Mouse (Mus musculus): ENCODE measurements around the gene Slx4. TPM values are rescaled to one million over a fixed set of nuclear protein-coding genes. Genes with fewer than 3 reads are reported as not detected.
"Not testable (repeated sequence)": the region's sequence is repeated elsewhere in the genome, so short reads cannot be mapped to it uniquely, and the experiment has no call there.

Gene Slx4
- total RNA-seq, 2 experiments from 2014 or later, result 10.8 to 14.6 TPM

DNA sequence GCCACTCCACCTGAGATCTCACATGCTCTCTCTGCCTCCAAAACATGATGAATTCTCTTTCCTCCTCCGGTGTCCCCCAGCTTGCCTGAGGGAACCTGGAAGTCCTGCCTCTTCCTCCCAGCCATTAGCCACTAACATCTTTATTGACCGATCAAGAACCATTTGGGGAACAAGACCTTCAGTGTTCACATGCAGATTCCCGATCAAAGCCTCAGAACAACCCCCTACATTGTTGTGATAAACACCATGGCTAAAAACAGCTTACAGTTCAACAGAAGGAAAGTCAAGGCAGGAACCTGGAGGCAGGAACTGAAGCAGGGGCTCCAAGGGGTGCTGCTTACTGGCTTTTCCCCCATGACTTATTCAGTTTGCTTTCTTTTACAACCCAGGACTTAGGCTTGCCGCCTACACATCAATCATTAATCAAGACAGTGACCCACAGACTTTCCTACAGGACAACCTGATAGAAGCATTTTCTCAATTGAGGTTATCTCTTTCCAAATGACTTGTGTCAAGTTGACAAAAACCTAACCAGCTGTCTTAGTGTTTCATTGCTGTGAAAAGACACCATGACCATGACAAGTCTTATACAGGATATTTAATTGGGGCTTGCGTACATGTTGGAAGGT, 10.6 kb upstream of the Slx4 start:
- intact Hi-C loops (cut with DNase I), result no loop called here

DNA sequence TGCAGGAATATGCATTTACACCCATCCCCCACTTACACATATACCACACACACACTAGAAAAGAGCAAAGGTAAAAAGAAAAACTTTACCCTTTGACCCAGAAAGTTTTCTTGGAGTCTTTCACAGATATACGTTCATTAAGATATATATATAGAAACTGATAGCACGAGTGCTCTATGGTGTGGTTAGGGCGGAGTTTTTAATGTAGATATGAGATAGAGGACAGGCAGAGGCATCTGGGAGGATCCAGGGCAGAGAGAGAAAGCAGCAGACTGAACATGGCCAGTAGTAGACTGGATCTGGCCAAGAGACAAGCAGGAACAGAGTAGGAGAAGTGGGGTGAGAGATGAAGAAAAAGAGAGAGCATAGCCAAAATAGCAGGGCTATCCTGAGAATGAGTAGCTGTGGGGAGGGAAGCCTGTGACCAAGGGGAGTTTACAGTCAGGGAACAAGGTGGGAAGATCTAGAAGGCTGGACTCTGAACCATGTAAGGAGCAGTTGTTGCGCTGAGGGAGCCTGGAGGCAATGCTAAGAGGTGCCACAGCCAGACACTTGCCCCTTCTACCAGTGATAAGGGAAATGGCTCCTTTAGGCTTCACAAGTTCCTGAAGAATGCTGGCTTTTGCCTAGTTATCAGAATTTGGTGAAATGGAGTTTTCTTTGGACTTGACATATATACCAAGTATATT, 9.5 kb upstream of the Slx4 start:
- intact Hi-C loops (cut with DNase I), result no loop called here
- no peak for DNase-seq

More for the DNA sequence above, 10.6 kb upstream of the Slx4 start:
- no peak for DNase-seq

DNA sequence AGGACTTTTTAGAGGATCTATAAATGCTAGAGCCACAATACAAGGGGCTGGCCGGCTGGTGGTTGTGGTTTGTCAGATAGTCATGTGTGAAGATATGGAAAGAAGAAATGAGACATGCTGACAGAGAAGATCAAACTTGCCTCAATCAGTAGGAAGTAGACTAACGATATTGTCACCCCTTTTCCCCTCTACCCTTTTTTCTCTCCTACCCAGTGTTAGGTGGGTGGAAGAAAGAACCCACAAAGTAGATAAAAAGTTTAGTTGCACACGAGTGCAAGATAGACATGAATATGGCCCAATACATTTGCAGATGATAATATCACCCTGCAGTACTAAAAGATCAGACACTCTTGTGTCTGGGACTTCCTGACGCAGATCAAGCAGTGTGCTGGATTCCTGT, 15.2 kb downstream of the Slx4 start:
- DNase-seq, result no peak
- intact Hi-C loops (cut with DNase I), result no loop called here

DNA sequence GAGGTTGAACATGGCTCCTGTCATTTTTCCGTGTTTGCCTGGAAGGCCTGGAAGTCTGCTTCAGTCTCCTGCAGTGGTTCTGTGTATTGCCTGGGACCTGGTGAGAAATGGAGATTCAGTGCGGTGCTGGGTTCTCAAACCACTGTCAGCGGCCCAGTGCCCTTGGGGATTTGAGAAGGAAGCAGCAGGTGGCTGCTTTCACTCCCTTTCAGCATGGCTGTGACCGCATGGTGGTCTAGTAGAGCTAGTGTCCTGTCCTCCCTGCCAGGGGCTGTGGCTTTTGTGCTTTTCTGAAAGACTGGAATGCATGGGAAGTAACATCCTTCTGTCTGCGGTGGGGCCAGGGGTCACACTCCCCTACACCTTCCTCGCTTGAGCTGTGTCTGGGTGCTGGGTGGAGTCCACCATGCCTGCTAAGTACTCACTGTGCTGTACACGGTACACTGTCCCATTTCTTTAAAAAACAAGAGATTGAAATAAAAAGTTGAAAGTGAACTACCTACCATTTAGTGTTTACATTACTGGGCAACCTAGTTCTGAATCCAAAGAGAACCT, 20.3 kb downstream of the Slx4 start:
- intact Hi-C loops (cut with DNase I), result no loop called here

DNA sequence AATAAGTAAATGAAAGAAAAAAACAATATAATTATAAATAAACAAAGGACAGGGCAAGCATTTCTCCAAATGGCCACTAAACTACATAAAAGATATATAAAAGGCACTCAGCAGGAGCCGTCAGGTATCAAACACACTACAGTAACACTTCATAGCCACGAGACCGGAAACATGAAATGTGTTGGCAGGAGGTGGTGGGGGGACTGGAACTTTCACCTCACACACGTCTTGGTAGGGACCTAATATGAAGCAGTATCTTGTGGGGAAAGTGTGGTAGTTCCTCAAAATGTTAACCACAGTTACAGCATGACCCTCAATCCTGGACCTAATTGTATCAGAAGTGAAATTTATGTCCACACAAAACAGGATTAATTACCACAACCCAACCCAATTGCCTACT, 21.4 kb downstream of the Slx4 start:
- no peak for DNase-seq
- intact Hi-C loops (cut with DNase I), result no loop called here

More for the DNA sequence above, 20.3 kb downstream of the Slx4 start:
- DNase-seq, result no peak

DNA sequence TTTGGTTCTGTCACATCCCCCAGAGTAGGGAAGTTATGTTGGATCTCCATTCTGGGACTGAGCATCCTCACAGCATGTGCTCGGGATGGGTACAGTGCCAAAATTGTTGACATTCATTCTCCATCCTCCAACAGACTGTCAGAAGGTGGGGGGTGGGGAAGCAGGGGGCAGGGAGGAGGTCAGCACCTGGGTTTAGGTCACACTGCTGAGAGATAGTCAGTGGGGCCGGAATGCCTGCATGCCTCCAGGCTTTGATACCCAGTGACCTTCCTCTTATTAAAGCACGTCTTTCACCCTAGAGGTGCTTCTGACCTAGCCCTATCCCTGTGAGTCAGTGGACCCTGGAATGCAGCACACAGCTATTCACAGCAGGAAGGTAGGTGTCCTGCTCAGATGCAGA, 26.9 kb downstream of the Slx4 start:
- intact Hi-C loops (cut with DNase I), result no loop called here
- DNase-seq, result no peak

DNA sequence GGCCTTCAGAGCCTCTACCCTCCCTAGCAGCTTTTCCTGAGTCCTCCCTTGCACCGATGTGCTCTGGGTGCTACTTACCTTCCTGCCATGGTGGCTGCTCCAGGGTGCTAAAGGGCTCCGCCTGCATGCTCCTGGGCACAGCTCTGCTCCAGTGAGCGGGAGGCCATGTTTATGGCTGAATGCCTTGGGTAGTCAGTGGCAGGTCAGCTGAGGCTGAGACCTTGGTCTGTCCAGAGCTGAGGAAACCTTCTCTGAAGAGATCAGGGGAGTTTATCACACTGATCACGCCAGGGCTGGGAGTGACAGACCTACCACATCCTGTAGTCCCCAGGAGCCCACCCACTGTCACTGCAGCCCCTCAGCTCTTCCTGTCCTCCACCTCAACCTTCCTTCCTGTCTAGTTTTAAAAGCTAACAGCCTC, 27.3 kb downstream of the Slx4 start, which contains the start of gene Nlrc3:
Gene Nlrc3 (minus strand): TSS at position 382 of the 421 bp plus-strand sequence.
- intact Hi-C loops (cut with DNase I), result no loop called here
- no peak for DNase-seq

DNA sequence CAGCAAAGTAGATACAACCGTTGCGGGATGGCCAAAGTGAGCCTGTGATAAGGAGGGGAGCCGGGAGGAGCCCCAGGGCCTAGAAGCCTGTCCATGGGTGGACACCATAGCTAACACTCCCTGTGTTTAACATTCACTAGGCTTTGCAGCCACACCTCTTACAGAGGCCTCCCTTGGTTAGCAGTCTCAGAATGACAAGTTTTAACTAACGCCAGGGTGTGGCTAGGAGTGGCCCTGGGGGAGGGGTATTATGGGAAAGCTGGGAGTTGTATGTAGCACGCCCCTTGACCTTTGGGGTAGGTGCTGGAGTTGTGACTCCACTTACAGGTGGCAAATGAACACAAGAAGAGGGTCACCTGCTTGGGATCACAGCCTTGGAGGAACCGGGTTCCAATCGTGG, 27.9 kb downstream of the Slx4 start:
- no peak for DNase-seq
- intact Hi-C loops (cut with DNase I), result no loop called here

DNA sequence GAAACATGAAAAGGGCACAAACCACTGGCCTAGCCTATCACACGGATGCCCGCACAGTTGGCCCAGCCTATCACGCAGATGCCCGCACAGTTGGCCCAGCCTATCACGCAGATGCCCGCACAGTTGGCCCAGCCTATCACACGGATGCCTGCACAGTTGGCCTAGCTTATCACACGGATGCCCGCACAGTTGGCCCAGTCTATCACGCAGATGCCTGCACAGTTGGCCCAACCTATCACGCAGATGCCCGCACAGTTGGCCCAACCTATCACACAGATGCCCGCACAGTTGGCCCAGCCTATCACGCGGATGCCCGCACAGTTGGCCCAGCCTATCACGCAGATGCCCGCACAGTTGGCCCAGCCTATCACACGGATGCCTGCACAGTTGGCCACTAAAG, 29.1 kb downstream of the Slx4 start:
- DNase-seq; intact Hi-C loops (cut with DNase I): not testable (repeated sequence)

DNA sequence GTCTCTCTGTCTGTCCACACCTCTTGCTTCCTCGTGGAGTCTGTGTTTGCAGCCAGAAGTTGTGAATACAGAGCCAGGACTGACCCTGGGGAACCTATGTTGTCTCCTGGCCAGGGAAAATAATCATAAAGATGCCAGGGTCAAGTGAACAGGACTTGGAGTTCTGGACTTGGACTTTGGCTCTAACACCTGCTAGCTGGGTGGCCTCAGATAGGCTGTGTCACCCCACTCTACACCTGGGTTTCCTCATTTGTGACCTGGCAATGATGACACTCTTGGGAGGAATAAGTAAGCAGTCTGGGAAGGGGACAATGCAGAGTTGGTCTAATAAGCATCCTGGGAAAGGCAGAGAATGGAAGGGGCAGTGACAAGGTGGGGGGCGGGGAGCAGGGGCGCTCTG, 38.0 kb downstream of the Slx4 start:
- DNase-seq, result no peak
- intact Hi-C loops (cut with DNase I), result no loop called here

DNA sequence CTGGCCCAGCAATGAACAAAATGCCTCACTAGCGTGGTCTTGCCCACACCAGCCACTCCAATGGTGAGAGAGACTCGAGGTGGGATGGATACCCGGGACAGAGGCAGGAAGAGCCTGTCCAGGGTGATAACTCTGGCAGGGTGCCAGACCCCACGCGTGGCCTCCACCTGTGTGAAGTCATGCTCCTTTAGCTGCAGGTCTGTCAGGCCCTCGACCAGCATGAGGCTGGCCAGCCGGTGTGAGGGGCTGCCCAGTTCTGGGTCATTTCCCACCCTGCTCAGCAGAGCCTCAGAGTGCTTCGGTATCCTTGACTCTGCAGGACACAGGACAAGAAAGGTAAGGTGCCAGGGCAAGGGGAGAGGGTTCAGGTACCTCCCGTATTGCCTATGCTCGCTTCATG, 38.6 kb downstream of the Slx4 start:
- intact Hi-C loops (cut with DNase I), result no loop called here

DNA sequence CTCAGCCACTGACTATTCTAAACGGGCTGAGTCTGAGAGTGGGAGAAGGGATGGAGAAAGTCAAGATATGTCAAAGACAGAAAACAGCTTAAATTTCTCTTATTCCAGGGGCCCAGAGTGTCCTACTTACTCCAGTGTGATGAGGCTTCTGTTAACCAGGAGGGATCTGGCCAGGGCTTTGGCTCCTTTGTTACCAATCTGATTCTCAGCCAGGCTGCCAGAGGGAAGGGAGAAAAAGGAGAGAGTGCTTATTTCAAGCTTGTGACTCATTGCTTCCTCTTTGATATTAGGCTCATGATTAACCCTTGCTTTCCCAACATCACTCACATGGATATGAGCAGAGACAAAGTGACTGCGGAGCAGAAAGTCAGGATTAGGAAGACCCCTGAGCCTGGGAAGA, 44.3 kb downstream of the Slx4 start:
- intact Hi-C loops (cut with DNase I), result no loop called here
- peak in 1 of 2 experiments; percentile 40 for DNase-seq

More for the DNA sequence above, 38.6 kb downstream of the Slx4 start:
- no peak for DNase-seq

DNA sequence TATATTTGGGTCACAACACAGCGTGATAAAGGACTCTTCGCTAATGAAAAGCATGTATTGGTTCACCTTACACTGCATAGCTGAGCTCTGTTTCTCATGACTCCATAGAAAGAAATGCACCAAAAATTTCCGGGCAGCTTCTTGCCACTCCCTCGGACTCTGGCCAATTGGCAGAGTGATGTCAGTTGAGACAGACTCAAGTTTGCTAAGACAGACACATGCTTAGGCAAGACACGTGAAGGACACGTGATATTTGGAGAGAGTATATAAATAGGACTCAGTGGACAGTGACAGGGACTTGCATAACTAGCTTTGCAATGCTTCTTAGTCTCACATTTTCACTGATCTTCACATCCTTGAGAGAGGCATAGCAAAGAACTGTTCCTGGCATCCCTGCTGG, 47.2 kb downstream of the Slx4 start:
- DNase-seq, result peak in 1 of 2 experiments; percentile 33
- intact Hi-C loops (cut with DNase I), result no loop called here

DNA sequence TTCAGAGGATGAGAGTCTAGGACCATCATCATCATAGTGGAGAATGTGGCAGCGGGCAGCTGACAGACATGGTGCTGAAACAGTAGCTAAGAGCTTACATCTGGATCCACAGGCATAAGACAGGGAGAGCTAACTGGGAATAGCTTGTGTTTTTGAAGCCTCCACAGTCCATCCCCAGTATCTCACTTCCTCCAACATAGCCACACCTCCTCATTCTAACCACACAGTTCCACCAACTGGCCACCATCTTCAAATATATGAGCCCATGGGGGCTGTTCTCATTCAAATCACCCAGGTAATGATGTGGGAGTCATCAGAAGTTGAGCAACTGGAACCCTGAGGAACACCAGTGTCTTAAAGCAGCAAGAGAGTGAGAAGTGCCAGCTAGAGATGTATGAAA, 52.4 kb downstream of the Slx4 start:
- intact Hi-C loops (cut with DNase I), result no loop called here
- DNase-seq, result no peak

DNA sequence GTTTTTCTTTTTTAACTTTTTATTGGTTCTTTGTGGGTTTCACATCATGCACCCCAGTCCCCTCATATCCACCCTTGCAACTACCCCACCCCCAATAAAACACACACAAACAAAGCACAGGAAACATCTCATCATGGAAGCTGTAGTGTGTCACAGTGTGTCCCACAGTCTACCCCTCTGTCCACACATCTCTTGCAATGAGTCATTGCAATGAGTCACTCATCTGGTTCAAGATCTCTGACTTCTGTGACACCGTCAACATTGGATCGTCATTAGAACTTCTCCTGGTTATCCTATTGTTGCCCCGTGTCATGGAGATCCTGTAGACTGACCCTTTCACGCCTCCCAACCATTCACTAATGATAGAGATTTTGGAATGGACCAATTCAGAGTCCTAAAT, 68.9 kb downstream of the Slx4 start:
- DNase-seq, result no peak
- intact Hi-C loops (cut with DNase I), result no loop called here

DNA sequence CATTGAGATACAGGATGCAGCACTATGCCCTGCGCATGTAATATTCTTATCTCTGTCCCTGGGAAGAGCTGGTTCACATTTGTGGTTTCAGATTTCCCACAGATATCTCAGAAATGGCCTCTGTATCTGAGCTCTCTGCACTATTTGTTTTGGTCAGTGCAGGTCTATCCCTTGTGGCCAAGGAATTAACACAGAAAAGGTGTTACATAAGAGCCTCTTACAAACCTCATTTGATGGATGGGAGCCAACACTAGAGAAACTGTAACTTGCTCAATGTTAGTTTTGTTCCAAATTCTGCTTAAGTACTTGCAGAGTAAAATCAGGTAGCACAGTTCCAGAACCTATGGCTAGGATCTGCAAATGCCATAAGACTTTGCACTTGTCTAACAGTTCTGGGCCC, 69.5 kb downstream of the Slx4 start:
- intact Hi-C loops (cut with DNase I), result no loop called here

DNA sequence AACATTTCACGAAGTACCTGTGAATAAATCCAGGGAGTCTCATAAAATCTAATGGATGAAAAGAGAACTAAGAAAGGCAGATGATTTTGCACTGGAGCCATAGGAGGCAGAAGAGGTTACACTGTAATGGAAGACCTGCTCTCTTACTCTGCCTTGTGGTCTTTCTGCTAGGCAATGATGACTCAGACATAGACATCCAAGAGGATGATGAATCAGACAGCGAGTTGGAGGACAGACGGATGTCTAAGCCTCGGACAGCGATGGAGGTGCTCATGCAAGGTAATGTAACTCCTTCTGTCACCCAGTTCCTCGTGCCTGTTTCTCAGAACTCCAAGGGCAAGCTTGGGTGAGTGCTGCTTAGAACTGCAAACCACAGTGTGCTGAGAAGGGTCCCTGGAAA, 70.0 kb downstream of the Slx4 start:
- intact Hi-C loops (cut with DNase I), result no loop called here
- DNase-seq, result no peak

More for the DNA sequence above, 69.5 kb downstream of the Slx4 start:
- no peak for DNase-seq

DNA sequence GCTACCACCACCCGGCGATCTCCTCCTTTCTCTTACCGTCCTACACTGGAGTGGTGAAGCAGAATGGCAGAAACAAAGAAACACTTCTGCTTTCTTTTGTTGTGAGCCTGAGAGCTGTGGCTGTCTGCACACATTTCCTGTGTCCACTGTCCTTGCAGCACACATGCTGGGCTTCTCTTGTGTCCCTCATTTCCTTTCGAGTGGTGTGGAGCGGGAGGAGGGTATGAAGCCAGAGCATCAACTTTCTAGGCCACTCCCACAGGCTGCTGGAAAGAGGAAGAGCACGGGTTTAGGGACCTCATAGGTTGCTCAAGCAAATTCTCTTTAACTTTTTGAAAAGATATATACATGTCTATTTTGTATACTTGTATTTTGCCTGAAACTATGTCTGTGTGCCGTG, 74.4 kb downstream of the Slx4 start:
- DNase-seq, result no peak
- intact Hi-C loops (cut with DNase I), result no loop called here

Measured in heart, postnatal 14 days (tissue).